Mouse (Mus musculus) megakaryocyte, embryonic 14.5 days (primary cell): Measurements from ENCODE around the gene Sgcb.

Experiments
- FLI1 ChIP-seq: IDR thresholded peaks from 2 replicates; pipeline ENCODE4 v1.6.1; 2012; ENCODE audit warnings: low read length, inconsistent platforms, mixed read lengths
- GATA1 ChIP-seq: IDR thresholded peaks from 3 replicates; pipeline ENCODE4 v1.6.1; 2012; ENCODE audit warnings: mixed read lengths, low read length, inconsistent platforms, borderline replicate concordance

DNA sequence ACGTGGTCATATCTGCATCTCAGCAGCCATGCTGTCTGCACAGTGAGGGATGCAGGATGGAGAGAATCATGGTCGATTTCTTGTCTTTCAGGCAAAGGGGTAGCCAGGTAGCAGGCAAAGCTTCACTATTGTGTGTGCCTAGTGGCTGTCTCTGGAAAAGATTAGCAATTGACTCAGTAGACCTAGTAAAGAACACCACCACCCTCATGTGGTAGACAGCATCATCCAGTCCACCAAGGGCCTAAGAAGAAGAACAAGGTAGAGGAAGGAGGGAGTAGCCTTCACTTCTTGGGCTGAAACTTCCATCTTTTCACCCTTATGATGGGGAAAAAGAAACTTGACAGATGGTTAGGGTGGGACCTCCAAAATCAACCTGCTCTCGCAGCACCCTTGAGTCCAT, 44.7 kb downstream of the Sgcb start:
- TF ChIP-seq GATA1 (no peak), FLI1 (no peak)
